Mouse (Mus musculus) neural tube, embryonic 12.5 days (tissue): ENCODE measurements around the gene Spon2. TPM values are rescaled to one million over a fixed set of nuclear protein-coding genes. Genes with fewer than 3 reads are reported as not detected.

Experiments used
- ATAC-seq: fragments of 200-750 bp; cut with Nextera tagmentation; 2 replicates; pipeline ENCODE4 v1.8.0; 2017; ENCODE audit warnings: low read depth, mild to moderate bottlenecking, moderate TSS enrichment, moderate library complexity; ENCODE audit not compliant: low FRiP score
- H3K27ac ChIP-seq: fragments of 300-500 bp; sonication (generic); 2 replicates; pipeline ENCODE4 v1.5.1; 2016
- H3K27me3 ChIP-seq: fragments of 300-500 bp; sonication (generic); replicated peaks from 2 replicates; pipeline ENCODE4 v1.6.1; 2016; ENCODE audit warnings: mild to moderate bottlenecking
- H3K36me3 ChIP-seq: fragments of 300-500 bp; sonication (generic); 2 replicates; pipeline ENCODE4 v1.6.1; 2016; ENCODE audit warnings: mild to moderate bottlenecking
- H3K4me1 ChIP-seq: fragments of 300-500 bp; sonication (generic); 2 replicates; pipeline ENCODE4 v1.6.1; 2016
- H3K4me2 ChIP-seq: fragments of 300-500 bp; sonication (generic); replicated peaks from 2 replicates; pipeline ENCODE4 v1.6.1; 2016; ENCODE audit warnings: mild to moderate bottlenecking
- H3K4me3 ChIP-seq: fragments of 300-500 bp; sonication (generic); 2 replicates; pipeline ENCODE4 v1.5.1; 2016
- H3K9ac ChIP-seq: fragments of 300-500 bp; sonication (generic); 2 replicates; pipeline ENCODE4 v1.6.1; 2016; ENCODE audit warnings: mild to moderate bottlenecking
- H3K9me3 ChIP-seq: fragments of 300-500 bp; sonication (generic); 2 replicates; pipeline ENCODE4 v1.6.1; 2016; ENCODE audit warnings: mild to moderate bottlenecking
- WGBS: fragments of 180-500 bp; shearing (Covaris S2); methylation state at CpG from one replicate; pipeline ENCODE4 v1.1.7; 2016; 5-methylcytosine and 5-hydroxymethylcytosine counted together
- polyA plus RNA-seq: library from polyadenylated mRNA; unstranded; fragments of >200 nt; fragmentation: Nextera tagmentation; extraction: Ambion mirVana; gene quantifications from 2 replicates; pipeline ENCODE4 v1.2.1, GENCODE M21; 2016

The Spon2 gene
- polyA plus RNA-seq, 1 experiment from 2014 or later: 2.1 TPM

DNA sequence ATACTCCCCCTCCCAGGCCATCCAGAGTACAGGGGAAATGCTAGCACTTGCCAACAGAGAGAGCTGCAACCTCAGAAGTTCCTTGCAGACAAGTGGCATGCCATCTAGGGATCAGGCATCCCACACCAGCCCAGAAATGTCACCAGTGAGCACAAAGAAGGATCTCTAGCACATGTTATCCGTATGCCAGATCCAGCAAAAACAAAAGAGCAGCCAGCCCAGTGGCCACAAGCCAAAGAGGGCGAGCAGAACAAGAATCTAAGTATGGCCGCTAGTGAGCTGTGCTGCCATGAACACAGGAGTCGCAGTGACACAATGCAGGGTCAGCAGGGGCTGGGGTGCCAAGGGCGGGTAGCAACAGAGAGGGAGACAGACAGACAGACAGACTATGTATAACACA, 12.0 kb upstream of the Spon2 start:
- no peaks in the 10 kb centered on the region for H3K4me1 ChIP-seq
- WGBS: 62% methylated on average over 5 of the region's 5 CpGs

DNA sequence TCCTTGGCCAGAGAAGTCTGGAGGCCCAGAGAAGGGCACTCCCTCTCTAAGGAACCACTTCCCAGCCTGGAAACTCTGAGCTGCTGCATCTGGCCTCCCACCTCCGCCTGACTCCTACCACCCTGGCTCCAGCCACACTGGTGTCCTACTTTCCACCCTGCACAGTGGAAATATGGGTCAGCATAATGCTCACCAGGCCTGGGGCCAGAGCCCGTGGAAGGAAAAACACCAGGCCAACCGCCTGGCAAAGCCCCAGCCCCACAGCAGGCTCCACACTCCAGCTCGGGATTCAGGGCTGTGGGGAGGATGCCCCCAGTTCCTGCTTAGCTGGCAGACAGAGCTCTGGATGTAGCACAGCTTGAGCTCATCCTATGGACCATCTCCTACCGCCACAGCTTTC, 10.2 kb upstream of the Spon2 start:
- H3K4me1 ChIP-seq: no peaks in the 10 kb centered on the region
- H3K27me3 ChIP-seq: no peaks in the 10 kb centered on the region
- H3K9ac ChIP-seq: no peak overlapping the region
- 76% methylated on average over 5 of the region's 5 CpGs for WGBS
- no peaks in the 10 kb centered on the region for H3K36me3 ChIP-seq
- no peak overlapping the region for H3K4me3 ChIP-seq
- no peaks in the 10 kb centered on the region for H3K9me3 ChIP-seq
- no peak for ATAC-seq
- no peak overlapping the region for H3K4me2 ChIP-seq
- H3K27ac ChIP-seq: no peak overlapping the region

More for the DNA sequence above, 12.0 kb upstream of the Spon2 start:
- Histone ChIP-seq H3K4me3 (no peak overlapping the region), H3K27ac (no peak overlapping the region), H3K9ac (no peak overlapping the region), H3K4me2 (no peak overlapping the region), H3K27me3 (no peaks in the 10 kb centered on the region), H3K36me3 (no peaks in the 10 kb centered on the region), H3K9me3 (no peaks in the 10 kb centered on the region)
- no peak for ATAC-seq

DNA sequence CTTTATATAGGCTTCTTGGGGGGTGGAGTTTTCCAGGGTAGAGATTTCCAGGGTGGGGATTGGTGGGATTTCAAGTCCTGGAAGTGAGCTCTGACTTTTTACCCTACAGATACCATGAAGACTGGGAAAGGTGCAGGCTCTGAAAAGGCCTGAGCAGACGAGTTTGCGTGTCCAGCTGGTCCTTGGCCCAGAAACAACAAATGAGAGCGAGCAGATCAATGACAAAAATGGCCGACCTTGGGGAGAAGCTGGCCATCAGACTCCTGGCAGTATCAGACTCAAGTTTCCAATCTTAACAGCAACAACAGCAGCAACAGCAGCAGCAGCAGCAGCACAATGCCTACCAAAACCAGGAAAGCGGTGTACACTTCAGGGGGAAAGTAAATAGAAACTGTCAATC, 7.4 kb upstream of the Spon2 start:
- 87% methylated on average over 5 of the region's 5 CpGs for WGBS
- H3K4me1 ChIP-seq: no peaks in the 10 kb centered on the region
- H3K9ac ChIP-seq: no peak overlapping the region
- H3K27me3 ChIP-seq: no peaks in the 10 kb centered on the region
- no peak overlapping the region for H3K4me3 ChIP-seq
- no peak overlapping the region for H3K27ac ChIP-seq
- no peak for ATAC-seq
- no peaks in the 10 kb centered on the region for H3K9me3 ChIP-seq
- H3K4me2 ChIP-seq: no peak overlapping the region
- H3K36me3 ChIP-seq: no peaks in the 10 kb centered on the region

DNA sequence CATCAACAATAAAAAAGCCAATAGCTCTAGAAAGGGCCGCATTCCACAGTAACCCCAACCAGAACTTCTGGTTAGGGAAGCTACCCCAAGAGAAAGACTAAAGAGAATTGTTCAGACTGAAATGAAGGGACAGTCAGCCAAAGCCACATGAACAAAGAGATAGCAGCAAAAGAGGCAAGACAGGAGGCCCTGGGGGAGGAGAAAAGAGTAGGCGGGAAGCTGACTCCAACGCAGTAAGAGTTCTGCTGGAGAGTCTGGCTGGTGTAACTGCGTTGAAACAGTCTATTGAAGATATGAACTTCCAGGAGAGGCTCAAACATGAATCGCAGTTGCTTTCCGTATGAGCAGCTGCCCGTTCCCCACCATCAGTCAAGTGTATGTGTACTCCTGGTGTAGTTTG, 6.2 kb upstream of the Spon2 start:
- Histone ChIP-seq H3K4me3 (no peak overlapping the region), H3K27me3 (no peaks in the 10 kb centered on the region), H3K9ac (no peak overlapping the region), H3K9me3 (no peaks in the 10 kb centered on the region), H3K36me3 (no peaks in the 10 kb centered on the region), H3K27ac (no peak overlapping the region), H3K4me2 (no peak overlapping the region), H3K4me1 (peaks cover 4% of the 10 kb centered on the region; the same call in 1 of the 2 replicates)
- no peak for ATAC-seq
- WGBS: 80% methylated on average over 7 of the region's 7 CpGs

DNA sequence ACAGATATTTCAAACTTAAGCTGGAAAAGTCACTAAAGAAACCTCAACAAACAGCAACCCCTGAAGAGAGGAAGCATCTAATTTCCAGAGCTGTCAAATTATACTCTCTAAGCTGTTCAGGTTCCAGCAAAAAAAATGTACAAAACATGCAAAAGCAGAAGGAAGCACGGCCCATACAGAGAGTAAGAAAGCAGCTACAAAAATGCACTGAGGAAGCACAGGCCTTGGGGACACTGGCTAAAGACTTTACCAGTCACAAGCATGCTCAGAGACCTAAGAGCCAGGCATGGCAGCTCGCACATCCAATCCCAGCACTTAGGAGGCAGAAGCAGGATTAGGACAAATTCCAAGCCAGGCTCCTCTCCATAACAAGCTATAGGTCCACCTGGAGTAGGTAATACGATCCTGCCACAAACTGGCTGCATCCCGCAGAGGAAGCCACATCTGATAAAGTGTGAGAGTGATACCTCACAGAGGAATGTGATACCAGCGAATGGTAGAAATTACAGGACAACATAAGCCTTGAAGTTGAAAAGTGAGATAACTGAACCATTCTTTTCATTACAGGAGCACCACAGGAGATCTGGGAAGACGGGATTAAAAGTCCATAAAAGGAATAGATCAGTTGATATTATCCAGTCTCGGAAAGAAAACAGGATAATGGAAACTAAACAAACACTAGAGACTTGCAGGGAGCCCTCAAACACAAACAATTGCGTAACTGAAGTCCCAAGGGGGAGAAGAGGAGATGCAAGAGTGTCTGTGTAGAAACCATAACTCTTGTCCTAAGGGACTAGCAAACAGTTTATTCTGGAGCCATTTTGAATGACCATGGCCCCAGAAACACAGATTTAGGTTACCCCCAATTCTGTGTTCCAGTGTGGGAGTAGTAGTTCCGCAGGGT, 4.8 kb upstream of the Spon2 start:
- Histone ChIP-seq H3K27ac (no peak overlapping the region), H3K9me3 (no peaks in the 10 kb centered on the region), H3K36me3 (no peaks in the 10 kb centered on the region), H3K4me3 (no peak overlapping the region), H3K9ac (no peak overlapping the region), H3K4me2 (no peak overlapping the region), H3K4me1 (peaks cover 7% of the 10 kb centered on the region), H3K27me3 (no peaks in the 10 kb centered on the region)
- ATAC-seq: no peak
- 72% methylated on average over 9 of the region's 9 CpGs for WGBS

DNA sequence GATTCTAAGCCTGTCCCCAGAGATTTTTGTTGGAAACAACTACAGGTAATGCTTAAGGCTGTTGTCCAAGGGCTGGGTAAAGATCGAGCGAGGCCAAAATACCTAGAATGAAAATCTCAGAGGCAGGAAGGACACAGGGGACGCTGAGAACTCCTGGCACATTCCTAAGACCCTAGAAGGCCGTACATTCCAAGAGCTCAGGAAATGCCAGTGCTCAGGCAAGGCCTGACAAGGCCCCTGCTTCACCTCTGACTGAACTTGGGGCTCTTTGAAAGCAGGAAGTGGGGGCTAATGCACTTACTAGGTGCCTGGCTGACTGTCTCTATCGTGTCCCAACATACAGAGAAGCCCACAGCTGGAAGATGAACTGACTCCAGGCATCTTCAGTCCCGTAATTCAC, 4.1 kb upstream of the Spon2 start:
- 72% methylated on average over 6 of the region's 6 CpGs for WGBS
- H3K27me3 ChIP-seq: no peaks in the 10 kb centered on the region
- no peaks in the 10 kb centered on the region for H3K9me3 ChIP-seq
- no peak overlapping the region for H3K9ac ChIP-seq
- no peak overlapping the region for H3K27ac ChIP-seq
- no peak for ATAC-seq
- H3K4me2 ChIP-seq: no peak overlapping the region
- no peak overlapping the region for H3K4me3 ChIP-seq
- H3K4me1 ChIP-seq: peaks cover 14% of the 10 kb centered on the region
- no peaks in the 10 kb centered on the region for H3K36me3 ChIP-seq

DNA sequence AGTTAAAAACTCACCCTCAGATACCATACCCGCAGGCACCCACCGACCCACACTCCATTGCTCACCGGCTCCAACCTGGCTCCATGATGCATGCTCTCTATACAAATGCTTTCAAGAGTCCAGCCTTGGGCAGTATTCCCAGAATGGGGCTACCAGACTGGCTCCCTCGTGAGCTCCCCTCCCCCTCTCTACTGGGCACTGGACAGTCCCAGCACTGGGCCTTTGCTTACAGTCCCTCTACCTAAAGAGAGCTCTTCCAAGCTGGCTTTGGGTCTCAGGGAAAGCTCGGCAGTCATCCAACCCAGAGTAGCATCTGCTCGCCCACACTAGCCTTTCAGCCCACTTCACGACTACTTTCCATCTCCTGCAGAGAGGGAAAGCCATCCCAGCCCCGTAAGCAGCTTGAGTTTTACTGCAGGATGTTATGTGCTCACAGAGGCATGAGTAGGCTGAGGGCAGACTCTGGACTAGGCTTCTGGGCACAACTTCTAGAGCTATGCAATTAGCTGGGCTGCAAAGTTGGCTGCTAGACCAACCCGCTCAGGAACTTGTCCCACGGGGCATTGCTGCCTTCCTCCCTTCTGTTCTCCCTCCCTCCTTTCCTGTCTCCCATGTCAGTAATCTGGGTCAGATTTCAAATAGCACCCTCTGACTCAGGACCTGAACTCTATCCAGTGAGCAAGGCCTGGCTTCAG, 2.2 kb upstream of the Spon2 start:
- no peak overlapping the region for H3K9ac ChIP-seq
- H3K27me3 ChIP-seq: no peaks in the 10 kb centered on the region
- peaks cover 14% of the 10 kb centered on the region for H3K4me1 ChIP-seq
- H3K4me2 ChIP-seq: no peak overlapping the region
- H3K27ac ChIP-seq: no peak overlapping the region
- 67% methylated on average over 10 of the region's 10 CpGs for WGBS
- ATAC-seq: no peak
- no peak overlapping the region for H3K4me3 ChIP-seq
- no peaks in the 10 kb centered on the region for H3K36me3 ChIP-seq
- H3K9me3 ChIP-seq: no peaks in the 10 kb centered on the region

DNA sequence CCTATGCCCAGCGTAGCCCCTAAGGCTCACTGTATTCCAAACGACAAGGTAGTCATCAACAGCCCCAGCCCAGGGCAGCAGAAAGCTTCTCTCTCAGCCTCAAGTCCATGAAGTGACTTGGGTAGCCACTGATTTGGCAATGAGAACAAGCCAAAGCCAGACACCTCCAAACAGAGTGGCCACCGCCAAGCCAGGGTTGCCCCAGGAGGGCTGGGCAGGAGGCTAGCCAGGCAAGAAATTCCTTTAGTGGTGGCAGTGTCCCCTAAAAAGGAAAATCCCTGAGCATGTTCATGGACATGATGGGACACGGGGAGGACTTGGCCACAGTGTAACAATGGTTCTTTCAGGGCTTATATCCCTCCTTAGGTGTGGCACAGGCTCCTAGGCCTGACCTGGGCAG, 1.6 kb upstream of the Spon2 start:
- Histone ChIP-seq H3K4me2 (no peak overlapping the region), H3K27me3 (no peaks in the 10 kb centered on the region), H3K27ac (no peak overlapping the region), H3K9ac (no peak overlapping the region), H3K4me3 (no peak overlapping the region), H3K36me3 (no peaks in the 10 kb centered on the region), H3K4me1 (peaks cover 14% of the 10 kb centered on the region), H3K9me3 (no peaks in the 10 kb centered on the region)
- 91% methylated on average over 4 of the region's 4 CpGs for WGBS
- no peak for ATAC-seq

DNA sequence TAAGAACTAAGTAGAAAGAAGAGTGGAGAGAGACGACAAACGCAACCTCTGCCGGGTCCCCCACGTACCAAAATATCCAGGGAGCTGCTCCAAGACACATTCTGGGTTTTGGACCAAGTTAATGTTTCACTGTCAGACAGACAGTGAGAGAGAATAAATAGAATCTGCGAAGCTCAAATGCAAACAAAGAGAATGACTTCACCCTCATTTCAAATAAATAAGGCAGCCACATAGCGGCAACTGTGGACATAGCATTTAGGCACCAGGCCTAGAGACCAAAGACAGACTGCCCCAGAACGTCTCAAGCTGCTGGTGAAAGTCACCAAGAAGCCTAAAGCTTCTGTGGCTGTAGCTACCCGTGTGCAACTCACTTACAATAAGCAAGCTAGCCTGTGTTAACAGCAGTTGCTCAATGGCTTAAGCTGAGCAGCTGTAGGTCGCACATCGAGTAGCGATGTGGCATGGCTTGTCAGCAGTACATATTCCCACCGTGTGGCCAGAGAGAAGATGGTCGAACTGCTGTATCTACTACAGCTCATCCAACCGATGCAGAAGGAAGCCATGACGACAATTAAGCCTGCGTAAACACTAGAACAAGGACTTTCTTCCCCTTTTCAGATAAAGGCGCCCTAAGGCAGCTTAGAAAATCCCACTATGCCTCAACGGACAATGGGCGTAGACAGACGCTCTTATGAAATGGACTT, 643 bp upstream of the Spon2 start:
- 77% methylated on average over 20 of the region's 20 CpGs for WGBS
- no peak overlapping the region for H3K27ac ChIP-seq
- H3K4me1 ChIP-seq: peaks cover 14% of the 10 kb centered on the region
- no peaks in the 10 kb centered on the region for H3K27me3 ChIP-seq
- ATAC-seq: no peak
- no peaks in the 10 kb centered on the region for H3K9me3 ChIP-seq
- no peak overlapping the region for H3K9ac ChIP-seq
- H3K36me3 ChIP-seq: no peaks in the 10 kb centered on the region
- no peak overlapping the region for H3K4me2 ChIP-seq
- H3K4me3 ChIP-seq: no peak overlapping the region

DNA sequence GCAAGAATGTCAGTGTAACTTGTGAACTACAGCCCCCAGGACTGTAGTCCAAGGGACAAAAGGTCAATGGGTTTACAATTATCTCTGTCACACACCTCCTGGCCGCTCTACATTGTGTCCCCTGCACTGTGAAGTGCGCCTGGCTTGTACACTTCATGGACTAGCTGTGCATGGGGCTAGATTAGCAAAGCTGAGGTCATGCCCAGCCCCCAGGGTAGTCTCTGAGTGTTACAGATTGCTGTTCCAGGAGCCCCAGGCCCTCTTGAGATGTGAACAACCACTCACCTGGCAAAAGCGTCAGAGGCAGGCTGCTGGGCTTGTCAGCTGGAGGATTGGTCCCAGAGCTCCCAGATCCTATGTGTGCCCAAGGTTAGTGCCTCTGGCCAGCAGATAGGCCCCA, 592 bp downstream of the Spon2 start:
- Histone ChIP-seq H3K4me2 (no peak overlapping the region), H3K27me3 (no peaks in the 10 kb centered on the region), H3K9ac (peak overlapping the region; percentile 18; the same call in 1 of the 2 replicates), H3K4me1 (peaks cover 14% of the 10 kb centered on the region), H3K36me3 (no peaks in the 10 kb centered on the region), H3K9me3 (no peaks in the 10 kb centered on the region), H3K4me3 (no peak overlapping the region), H3K27ac (no peak overlapping the region)
- WGBS: 28% methylated on average over 3 of the region's 3 CpGs
- ATAC-seq: no peak

DNA sequence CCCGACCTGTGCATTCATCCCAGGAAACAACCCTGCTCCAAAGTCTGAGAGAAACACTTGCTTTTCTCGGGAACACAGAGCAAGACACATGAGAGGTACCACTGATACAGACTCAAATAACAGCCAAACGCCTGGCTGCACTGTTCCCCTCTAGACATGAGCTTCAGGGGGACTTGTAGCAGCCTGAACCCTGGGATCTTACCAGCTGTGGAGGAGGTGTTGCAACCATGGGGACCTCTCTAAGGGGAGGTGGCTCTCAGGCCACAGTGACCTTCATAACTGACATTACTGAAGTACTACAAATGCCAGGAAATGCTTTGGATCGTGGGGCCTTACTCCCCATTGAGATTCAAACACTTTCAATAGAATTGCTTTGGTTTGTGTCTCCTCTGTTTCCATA, 3.5 kb downstream of the Spon2 start:
- H3K9ac ChIP-seq: no peak overlapping the region
- H3K27ac ChIP-seq: no peak overlapping the region
- H3K4me3 ChIP-seq: no peak overlapping the region
- WGBS: 78% methylated on average over 4 of the region's 4 CpGs
- no peaks in the 10 kb centered on the region for H3K9me3 ChIP-seq
- ATAC-seq: no peak
- H3K36me3 ChIP-seq: no peaks in the 10 kb centered on the region
- H3K4me1 ChIP-seq: peaks cover 10% of the 10 kb centered on the region
- H3K4me2 ChIP-seq: no peak overlapping the region
- H3K27me3 ChIP-seq: no peaks in the 10 kb centered on the region

DNA sequence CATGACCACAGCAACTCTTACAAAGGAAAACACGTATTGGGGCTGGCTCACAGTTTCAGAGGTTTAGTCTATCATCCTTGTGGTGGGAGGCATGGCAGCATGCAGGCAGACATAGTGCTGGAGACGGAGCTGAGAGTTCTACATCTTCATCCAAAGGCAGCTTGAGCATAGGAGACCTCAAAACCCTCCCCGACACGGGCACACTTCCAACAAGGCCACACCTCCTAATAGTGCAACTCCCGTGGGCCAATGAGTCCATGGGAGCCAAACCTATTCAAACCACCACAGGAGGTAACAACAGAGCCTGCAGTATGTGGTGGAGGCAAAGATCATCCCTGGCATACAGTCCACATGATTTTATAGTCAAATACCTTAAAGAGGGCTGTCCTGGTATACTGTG, 7.0 kb downstream of the Spon2 start:
- Histone ChIP-seq H3K4me2 (no peak overlapping the region), H3K4me3 (no peak overlapping the region), H3K27me3 (no peaks in the 10 kb centered on the region), H3K4me1 (no peaks in the 10 kb centered on the region), H3K9ac (no peak overlapping the region), H3K9me3 (no peaks in the 10 kb centered on the region), H3K36me3 (no peaks in the 10 kb centered on the region), H3K27ac (no peak overlapping the region)
- ATAC-seq: no peak
- 87% methylated on average over 5 of the region's 5 CpGs for WGBS
